Mouse (Mus musculus): ENCODE measurements around the gene Ankrd40.

GRCm38 (mm10) chr11:94340948-94341933, 13.4 kb downstream of the Ankrd40 start:
- TF ChIP-seq EP300 (IDR thresholded peaks at IDR 0.05; ENCODE audit: low read depth): no peak
- no peak for TF ChIP-seq CTCF (IDR thresholded peaks at IDR 0.05; ENCODE audit: low read depth)
